In the genomic region with DNA sequence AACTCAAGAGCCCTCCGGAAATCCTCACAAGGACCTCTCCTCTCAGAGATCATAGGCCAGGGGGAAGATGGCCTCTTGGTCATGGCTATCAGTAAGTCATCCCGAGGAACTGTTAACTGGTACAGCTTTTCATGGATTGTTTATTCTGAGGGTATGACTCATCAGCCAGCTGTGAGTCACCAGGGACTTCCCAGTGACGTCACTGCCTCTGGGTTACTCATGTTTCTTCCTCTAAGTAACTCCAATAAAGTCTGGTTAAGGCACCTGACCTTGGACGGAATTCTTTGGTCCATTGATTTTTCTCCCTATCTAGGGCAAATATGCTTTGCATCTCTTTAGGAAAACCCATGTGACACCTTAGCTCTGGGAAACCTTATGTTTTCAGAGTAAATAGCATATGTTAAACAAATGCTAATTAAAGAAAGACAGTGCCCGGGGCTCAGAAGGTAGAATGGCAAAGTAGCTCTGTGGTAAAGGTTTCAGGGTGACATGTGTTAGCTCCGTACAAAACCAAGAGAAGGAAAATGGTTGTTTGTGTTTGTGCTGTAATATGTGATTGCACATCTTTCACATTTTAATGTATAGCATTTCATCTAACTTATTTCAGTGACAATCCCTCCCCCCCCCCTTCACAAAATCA, we compare ENCODE assay signal across 8 mouse cellular contexts.
A peak's percentile ranks its signal among the peaks of the same experiment; 100 is the strongest.
DNase-seq lines count a peak whose midpoint lies in the region; ATAC-seq lines count a peak whose summit lies in the region.
"Had no signal": no experiment of that assay in that cellular context is flagged by ENCODE, and none has a peak within 500 bp of the region (broad histone marks: within the 10 kb centered on the region; RNA-seq: fewer than 3 reads in every experiment).

No protein-coding gene starts in this region.

- no peaks in the 10 kb centered on the region for H3K27me3 ChIP-seq in kidney, embryonic 14.5 days (ENCODE audit: control insufficient read depth, insufficient read depth, low read length)
- H3K27me3 ChIP-seq: megakaryocyte, embryonic 14.5 days had no signal

- DNase-seq in 3T3-L1 (ENCODE audit: low read depth, low spot score): peak; percentile 88
- peak; percentile 54 to 60 for DNase-seq in B cell, adult 2 months
- peak; percentile 10 for DNase-seq in embryo, embryonic 10.5 days (ENCODE audit: low spot score)
- DNase-seq in right cerebral cortex, postnatal 36 days (ENCODE audit: low spot score in 2 of 2): peak; percentile 26 to 38
- DNase-seq in thymus, postnatal 10 days (ENCODE audit: low spot score in 2 of 2): no peak
- DNase-seq in cerebellum, postnatal 10 days: no peak

- peak; percentile 57; the same call in 1 of the 2 replicates for ATAC-seq in kidney, embryonic 14.5 days (ENCODE audit: low FRiP score, low TSS enrichment)

- no peaks in the 10 kb centered on the region for H3K9me3 ChIP-seq in kidney, embryonic 14.5 days (ENCODE audit: control insufficient read depth, low read length)

- H3K9ac ChIP-seq in kidney, embryonic 14.5 days (ENCODE audit: low read depth, low read length): no peak overlapping the region

- H3K4me1 ChIP-seq in kidney, embryonic 14.5 days (ENCODE audit: control insufficient read depth, insufficient read depth, low read length): 0 out of 2 replicates have a peak, but pooled peaks cover 3% of the 10 kb centered on the region
- H3K4me1 ChIP-seq: megakaryocyte, embryonic 14.5 days had no signal

- no peak overlapping the region for H3K4me2 ChIP-seq in kidney, embryonic 14.5 days (replicated peaks; ENCODE audit: low read depth, low read length)

- H3K27ac ChIP-seq in kidney, embryonic 14.5 days (ENCODE audit: low read depth, low read length): no peak overlapping the region

- H3K36me3 ChIP-seq in kidney, embryonic 14.5 days (ENCODE audit: control insufficient read depth, insufficient read depth, low read length): no peaks in the 10 kb centered on the region

- no peak overlapping the region for H3K4me3 ChIP-seq in kidney, embryonic 14.5 days (ENCODE audit: low read length)

- WGBS in kidney, embryonic 14.5 days: 30% methylated on average over 6 of the region's 6 CpGs

Comparison
In these comparisons a context has a peak if more than half of its experiments do, and no peak if none do; other contexts are left out.
1. DNase-seq: peak in 3T3-L1 (single experiment), B cell, adult 2 months (2 of 2), embryo, embryonic 10.5 days (single experiment) and right cerebral cortex, postnatal 36 days (2 of 2); none in thymus, postnatal 10 days (0 of 2) and cerebellum, postnatal 10 days (0 of 2).